Mouse (Mus musculus): ENCODE results near the gene Tsen54. TPM values are rescaled to one million over a fixed set of nuclear protein-coding genes. Genes with fewer than 3 reads are reported as not detected.

Gene Tsen54
- polyA plus RNA-seq, 1 experiment from 2014 or later: 20.1 TPM

DNA sequence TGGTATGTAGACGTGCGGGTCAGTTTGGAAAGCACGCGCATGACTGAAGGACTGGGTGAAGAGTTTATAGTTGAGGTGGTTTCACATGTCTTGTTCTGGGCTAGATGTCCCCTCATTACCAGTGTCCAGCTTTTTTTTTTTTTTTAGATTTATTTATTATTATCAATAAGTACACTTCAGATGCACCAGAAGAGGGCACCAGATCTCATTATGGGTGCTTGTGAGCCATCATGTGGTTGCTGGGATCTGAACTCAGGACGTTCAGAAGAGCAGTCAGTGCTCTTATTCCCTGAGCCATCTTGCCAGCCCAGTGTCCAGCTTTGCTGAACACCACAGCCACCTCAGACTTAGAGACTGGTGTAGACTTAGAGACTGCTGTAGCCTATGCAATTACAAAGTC is 2.8 kb downstream of the Tsen54 start:
- H3K36me3 ChIP-seq: peaks cover 43% of the 10 kb centered on the region
- H3K27ac ChIP-seq: no peak overlapping the region
- no peak overlapping the region for H3K9ac ChIP-seq
- ATAC-seq (replicated peaks; ENCODE audit: insufficient number of reproducible peaks, insufficient read depth, low FRiP score, low read depth): no peak
- no peak overlapping the region for H3K4me3 ChIP-seq
- H3K9me3 ChIP-seq (replicated peaks): no peaks in the 10 kb centered on the region
- H3K4me1 ChIP-seq (replicated peaks): peaks cover 23% of the 10 kb centered on the region
- no peaks in the 10 kb centered on the region for H3K27me3 ChIP-seq
- H3K4me2 ChIP-seq: no peak overlapping the region
- 89% methylated on average over 5 of the region's 5 CpGs for WGBS

DNA sequence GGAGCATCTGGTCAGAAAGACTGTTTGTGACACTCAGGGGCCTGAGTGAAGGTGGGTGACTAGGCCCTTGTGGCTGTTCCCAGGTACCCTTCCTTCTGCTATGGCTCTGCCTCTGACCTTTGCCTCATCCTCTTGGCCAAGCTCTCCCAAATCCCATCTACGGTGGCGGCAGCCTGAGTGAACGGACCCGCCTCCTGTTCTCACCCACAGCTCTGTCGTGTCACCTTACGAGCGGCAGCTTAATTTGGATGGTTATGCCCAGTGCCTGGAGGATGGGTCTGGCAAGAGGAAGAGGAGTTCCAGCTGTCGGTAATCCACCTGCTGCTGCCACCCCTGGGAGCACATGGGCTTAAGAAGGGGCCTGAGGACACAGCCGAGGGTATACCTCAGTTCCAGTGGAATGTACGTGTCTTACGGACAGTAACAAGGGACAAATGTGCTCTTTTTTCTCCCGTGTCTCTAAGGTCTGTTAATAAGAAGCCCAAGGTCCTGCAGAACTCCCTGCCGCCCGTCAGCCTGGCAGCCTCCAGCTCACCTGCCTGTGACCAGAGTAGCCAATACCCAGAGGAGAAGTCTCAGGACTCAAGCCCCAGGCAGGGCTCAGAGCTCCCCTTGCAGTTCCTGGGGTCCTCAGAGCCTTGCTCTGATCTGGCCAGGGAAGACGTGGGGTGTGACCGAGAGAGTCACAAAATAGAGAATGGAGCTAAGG is 5.5 kb downstream of the Tsen54 start:
- Histone ChIP-seq H3K4me2 (no peak overlapping the region), H3K36me3 (peaks cover 47% of the 10 kb centered on the region), H3K9ac (no peak overlapping the region), H3K9me3 (replicated peaks) (no peaks in the 10 kb centered on the region), H3K4me3 (no peak overlapping the region), H3K27me3 (no peaks in the 10 kb centered on the region), H3K4me1 (replicated peaks) (peaks cover 23% of the 10 kb centered on the region), H3K27ac (no peak overlapping the region)
- WGBS: 84% methylated on average over 16 of the region's 16 CpGs
- no peak for ATAC-seq (replicated peaks; ENCODE audit: insufficient number of reproducible peaks, insufficient read depth, low FRiP score, low read depth)

DNA sequence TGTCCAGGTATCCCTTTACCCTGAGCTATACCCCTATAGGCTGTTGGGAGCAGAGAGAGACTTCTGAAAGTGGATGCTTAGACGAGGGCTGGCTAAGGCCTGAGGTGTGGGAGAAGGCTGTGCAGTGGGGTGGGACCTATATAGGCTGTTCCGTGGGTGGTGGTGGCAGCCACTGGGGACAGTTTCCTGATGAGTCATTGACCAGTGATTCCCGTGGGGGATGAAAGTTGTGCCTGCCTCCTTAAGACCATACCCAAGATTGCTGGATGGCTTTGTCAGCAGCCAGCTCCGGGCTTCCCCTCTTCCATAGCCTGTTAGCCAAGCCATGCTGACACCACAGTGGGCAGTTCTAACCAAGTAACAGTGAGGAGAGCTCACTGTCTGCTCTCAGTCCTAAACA is 6.5 kb downstream of the Tsen54 start:
- Histone ChIP-seq H3K27me3 (no peaks in the 10 kb centered on the region), H3K4me2 (no peak overlapping the region), H3K27ac (no peak overlapping the region), H3K36me3 (peaks cover 47% of the 10 kb centered on the region), H3K4me3 (no peak overlapping the region), H3K9ac (no peak overlapping the region), H3K4me1 (replicated peaks) (peaks cover 18% of the 10 kb centered on the region), H3K9me3 (replicated peaks) (no peaks in the 10 kb centered on the region)
- WGBS: 66% methylated on average over 4 of the region's 4 CpGs
- no peak for ATAC-seq (replicated peaks; ENCODE audit: insufficient number of reproducible peaks, insufficient read depth, low FRiP score, low read depth)

DNA sequence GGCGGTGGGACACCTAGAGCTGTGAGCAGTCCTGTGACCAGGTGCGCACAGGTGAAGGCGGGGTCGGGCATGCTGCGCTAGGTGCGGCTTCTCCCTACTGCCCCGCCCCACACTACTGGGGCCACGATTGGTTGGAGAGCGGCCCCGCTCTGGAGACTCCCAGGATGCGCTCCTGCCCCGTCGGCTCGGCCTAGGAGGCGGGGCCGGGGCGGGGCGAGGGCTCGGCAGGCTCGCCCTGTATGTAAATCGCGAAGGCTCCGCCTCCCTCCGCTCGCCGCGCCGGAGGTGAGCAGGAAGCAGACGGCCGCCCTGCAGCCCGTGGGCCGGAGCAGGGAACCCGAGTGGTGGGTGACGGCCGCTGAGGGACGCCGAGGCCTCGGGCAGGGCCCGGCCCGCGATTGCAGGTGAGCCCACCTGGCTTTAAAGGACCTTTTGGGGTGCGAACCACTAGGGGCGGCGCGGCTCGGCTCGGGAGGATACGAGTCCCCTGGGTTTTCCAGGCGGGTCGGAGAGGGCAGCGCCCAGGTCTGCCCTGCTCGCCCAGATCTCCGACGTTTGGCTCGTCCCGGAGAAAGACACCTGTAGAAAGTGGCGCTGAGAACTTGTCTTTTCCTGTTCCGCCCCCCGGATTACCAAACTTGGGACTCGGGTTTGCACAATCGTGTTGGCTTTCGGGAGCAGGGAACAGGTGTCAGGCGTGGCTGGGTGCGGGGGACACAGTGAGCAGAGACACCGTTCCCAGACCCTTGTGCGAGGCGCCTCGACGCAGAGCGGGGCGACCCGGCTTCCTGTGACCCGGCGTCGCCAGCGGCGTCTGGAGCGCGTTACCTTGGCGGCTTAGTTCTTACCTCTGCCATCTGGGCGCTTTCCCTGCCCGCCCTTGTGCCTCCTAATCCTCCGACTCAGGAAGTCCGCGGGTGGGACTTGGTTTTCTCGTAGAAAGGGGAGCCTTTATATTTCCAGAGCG is 9.5 kb downstream of the Tsen54 start, which contains the start of gene Llgl2:
Gene Llgl2 (plus strand): TSS at position 276 of the 967 bp plus-strand sequence.
- peak within 1 kb of the TSS; percentile 58; the same call in 1 of the 2 replicates for H3K27ac ChIP-seq
- peaks cover 29% of the 10 kb centered on the region for H3K4me1 ChIP-seq (replicated peaks)
- H3K9ac ChIP-seq: peak within 1 kb of the TSS; percentile 79
- ATAC-seq (replicated peaks; ENCODE audit: insufficient number of reproducible peaks, insufficient read depth, low FRiP score, low read depth): peak; percentile 93
- peaks cover 31% of the 10 kb centered on the region for H3K36me3 ChIP-seq
- H3K9me3 ChIP-seq (replicated peaks): no peaks in the 10 kb centered on the region
- H3K27me3 ChIP-seq: no peaks in the 10 kb centered on the region
- WGBS: under 1% methylated on average over 87 of the region's 87 CpGs
- H3K4me2 ChIP-seq: peak within 1 kb of the TSS; percentile 96
- peak within 1 kb of the TSS; percentile 94 for H3K4me3 ChIP-seq

DNA sequence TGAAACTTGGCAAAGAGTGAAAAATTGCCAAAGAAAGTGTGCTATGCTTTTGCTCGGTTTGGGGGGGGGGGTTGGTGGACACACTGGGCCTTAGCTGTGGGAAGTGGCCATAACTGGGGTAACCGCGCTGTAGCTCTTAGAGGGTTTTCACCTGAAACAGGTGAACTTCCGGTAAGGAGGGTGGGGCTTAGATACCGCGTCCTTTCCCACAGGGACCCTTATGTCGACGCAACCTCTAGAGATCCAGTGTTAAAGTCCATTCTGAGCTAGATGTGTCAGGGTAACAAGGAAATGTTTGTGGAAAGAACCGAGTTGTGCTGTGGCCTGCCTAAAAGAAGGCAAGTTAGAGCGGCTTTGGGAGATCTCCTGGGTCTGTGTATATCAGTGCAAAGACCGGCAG is 10.3 kb downstream of the Tsen54 start:
- Histone ChIP-seq H3K4me1 (replicated peaks) (peaks cover 37% of the 10 kb centered on the region), H3K27me3 (no peaks in the 10 kb centered on the region), H3K4me2 (peak overlapping the region; percentile 96), H3K9me3 (replicated peaks) (no peaks in the 10 kb centered on the region), H3K9ac (peak overlapping the region; percentile 79; the same call in 1 of the 2 replicates), H3K4me3 (peak overlapping the region; percentile 94), H3K27ac (no peak overlapping the region; the same call in 1 of the 2 replicates), H3K36me3 (peaks cover 28% of the 10 kb centered on the region)
- no peak for ATAC-seq (replicated peaks; ENCODE audit: insufficient number of reproducible peaks, insufficient read depth, low FRiP score, low read depth)
- WGBS: 20% methylated on average over 11 of the region's 11 CpGs

DNA sequence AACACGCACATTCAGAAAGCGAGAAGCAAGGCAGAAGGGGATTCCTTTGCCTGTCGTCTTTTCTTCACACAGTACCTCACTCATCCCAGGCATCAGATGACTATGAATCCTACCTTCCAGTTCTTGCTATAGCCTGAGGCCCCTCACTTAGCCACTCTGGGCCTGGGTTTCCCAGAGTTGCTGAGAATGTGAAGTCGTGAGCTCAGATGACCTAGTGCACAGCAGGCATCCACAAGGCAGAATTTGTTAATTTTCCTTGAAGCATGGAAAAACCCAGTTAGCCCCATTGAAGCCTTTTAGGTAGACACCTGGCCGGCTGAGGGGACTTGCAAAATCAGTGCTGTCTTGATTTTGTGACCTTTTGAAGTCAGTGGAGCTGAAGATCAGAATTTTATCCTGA is 12.0 kb downstream of the Tsen54 start:
- no peak overlapping the region for H3K9ac ChIP-seq
- WGBS: 67% methylated on average over 5 of the region's 5 CpGs
- H3K4me2 ChIP-seq: no peak overlapping the region

DNA sequence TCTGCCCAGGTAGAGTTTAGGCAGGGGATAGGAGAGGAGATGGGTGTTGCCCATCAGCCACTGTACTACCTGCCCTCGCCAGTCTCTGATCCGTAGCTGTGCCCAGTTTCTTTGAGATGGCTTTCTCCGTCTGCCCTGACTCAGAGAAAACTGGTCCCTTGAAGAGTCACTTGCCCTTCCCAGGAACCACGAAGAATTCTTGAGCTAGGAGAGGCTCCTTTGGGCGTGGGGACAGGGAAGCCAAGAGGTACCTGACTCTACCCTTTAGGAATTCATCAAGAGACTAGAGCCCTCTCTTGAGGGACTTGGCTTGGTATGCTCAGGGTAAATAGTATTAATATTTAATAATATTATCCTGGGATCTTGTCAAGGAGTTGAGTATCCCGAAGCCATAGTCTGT is 13.1 kb downstream of the Tsen54 start:
- H3K27me3 ChIP-seq: no peaks in the 10 kb centered on the region
- WGBS: 79% methylated on average over 6 of the region's 6 CpGs
- H3K27ac ChIP-seq: no peak overlapping the region
- H3K4me3 ChIP-seq: no peak overlapping the region
- H3K9ac ChIP-seq: no peak overlapping the region
- ATAC-seq (replicated peaks; ENCODE audit: insufficient number of reproducible peaks, insufficient read depth, low FRiP score, low read depth): no peak
- peaks cover under 1% of the 10 kb centered on the region; the same call in 1 of the 2 replicates for H3K36me3 ChIP-seq
- peaks cover 62% of the 10 kb centered on the region for H3K4me1 ChIP-seq (replicated peaks)
- H3K9me3 ChIP-seq (replicated peaks): no peaks in the 10 kb centered on the region
- H3K4me2 ChIP-seq: no peak overlapping the region

More for the DNA sequence above, 12.0 kb downstream of the Tsen54 start:
- no peaks in the 10 kb centered on the region for H3K9me3 ChIP-seq (replicated peaks)
- ATAC-seq (replicated peaks; ENCODE audit: insufficient number of reproducible peaks, insufficient read depth, low FRiP score, low read depth): no peak
- H3K4me3 ChIP-seq: no peak overlapping the region
- no peak overlapping the region for H3K27ac ChIP-seq
- no peaks in the 10 kb centered on the region for H3K27me3 ChIP-seq
- H3K36me3 ChIP-seq: peaks cover 12% of the 10 kb centered on the region; the same call in 1 of the 2 replicates
- H3K4me1 ChIP-seq (replicated peaks): peaks cover 51% of the 10 kb centered on the region

DNA sequence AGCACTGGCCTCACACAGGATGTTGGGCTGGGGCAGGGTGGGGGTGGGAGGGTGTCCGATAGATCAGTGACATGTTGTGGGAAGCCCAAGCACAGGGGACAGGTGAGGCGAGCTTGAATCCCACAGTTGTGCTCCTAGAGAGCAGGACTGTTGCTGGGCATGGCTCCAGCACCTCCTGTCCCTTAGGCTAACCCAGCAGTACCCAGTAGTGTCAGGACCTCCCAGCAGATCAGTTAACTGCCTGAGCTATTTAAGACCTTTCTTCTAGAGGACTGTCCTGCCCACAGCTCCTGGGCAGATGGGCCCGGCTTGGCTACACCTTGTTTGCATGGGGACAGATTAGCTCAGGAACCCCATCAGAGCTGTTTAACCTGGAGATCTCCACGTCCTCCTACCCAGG is 14.5 kb downstream of the Tsen54 start:
- ATAC-seq (replicated peaks; ENCODE audit: insufficient number of reproducible peaks, insufficient read depth, low FRiP score, low read depth): no peak
- H3K4me1 ChIP-seq (replicated peaks): peaks cover 71% of the 10 kb centered on the region
- H3K27ac ChIP-seq: 0 out of 2 replicates have a peak overlapping the region, but pooled peaks have one; percentile 14
- H3K4me3 ChIP-seq: no peak overlapping the region
- no peaks in the 10 kb centered on the region for H3K36me3 ChIP-seq
- H3K9ac ChIP-seq: no peak overlapping the region
- no peaks in the 10 kb centered on the region for H3K9me3 ChIP-seq (replicated peaks)
- no peak overlapping the region for H3K4me2 ChIP-seq
- no peaks in the 10 kb centered on the region for H3K27me3 ChIP-seq
- WGBS: 52% methylated on average over 4 of the region's 4 CpGs

DNA sequence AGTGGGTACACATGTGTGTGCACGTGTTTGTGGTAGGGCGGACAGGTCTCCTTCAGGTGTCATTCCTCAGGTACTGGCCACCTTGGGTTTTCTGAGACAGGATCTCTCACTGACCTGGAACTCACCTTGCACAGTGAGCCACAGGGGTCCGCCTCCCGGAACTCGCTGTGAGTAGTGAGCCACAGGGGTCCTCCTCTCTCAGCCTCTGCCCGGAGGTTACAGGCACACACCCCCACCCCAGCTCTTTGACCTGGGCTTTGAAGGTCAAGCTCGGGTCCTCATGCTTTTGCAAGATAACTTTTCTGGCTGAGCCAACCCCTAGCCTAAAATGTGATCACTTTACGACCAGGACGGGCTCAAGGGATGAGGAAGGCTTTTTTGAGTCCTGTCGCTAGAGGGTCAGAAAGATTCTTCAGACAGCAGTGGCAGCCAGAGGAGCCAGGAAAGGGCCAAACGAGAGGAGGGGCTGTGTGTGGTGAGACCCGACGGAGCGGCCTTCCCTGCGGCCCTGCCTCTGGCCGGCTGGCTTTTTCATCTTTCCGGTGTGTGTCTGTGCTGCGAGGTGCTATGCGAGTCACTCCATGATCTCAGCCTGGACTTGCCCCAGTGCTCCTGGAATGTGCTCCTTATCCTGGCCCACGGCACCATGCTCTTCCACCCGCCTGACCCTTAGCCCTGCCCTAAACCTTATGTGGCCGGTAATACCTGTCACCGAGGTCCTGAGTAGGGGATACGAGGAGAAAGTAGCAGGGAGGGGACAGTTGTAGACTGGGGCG is 16.2 kb downstream of the Tsen54 start:
- Histone ChIP-seq H3K27ac (peak overlapping the region; percentile 73; the same call in 1 of the 2 replicates), H3K9me3 (replicated peaks) (no peaks in the 10 kb centered on the region), H3K36me3 (no peaks in the 10 kb centered on the region), H3K4me3 (no peak overlapping the region), H3K4me2 (peak overlapping the region; percentile 3; the same call in 1 of the 2 replicates), H3K27me3 (no peaks in the 10 kb centered on the region), H3K9ac (peak overlapping the region; percentile 7), H3K4me1 (replicated peaks) (peaks cover 65% of the 10 kb centered on the region)
- 32% methylated on average over 25 of the region's 25 CpGs for WGBS
- no peak for ATAC-seq (replicated peaks; ENCODE audit: insufficient number of reproducible peaks, insufficient read depth, low FRiP score, low read depth)

DNA sequence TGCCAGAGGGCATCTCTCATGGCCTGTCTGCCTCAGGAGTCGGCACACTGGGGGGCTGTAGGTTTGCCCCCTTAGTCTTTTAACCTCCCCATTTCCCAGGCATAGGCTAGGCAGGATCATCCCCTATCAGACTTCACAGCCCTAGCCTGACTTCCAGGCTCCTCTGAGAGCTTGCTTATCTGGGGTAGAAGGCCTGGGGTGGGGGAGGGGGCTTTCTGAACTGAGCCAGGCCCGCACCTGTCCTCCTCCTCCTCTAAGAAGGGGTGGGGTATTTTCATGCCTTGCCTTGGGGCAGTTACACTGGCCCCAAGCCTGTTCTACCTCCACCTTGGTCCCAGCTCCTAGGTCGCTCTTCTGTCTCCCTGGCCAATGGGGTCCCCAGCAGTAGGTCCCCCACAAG is 17.0 kb downstream of the Tsen54 start:
- 32% methylated on average over 3 of the region's 3 CpGs for WGBS
- Histone ChIP-seq H3K4me1 (replicated peaks) (peaks cover 65% of the 10 kb centered on the region), H3K9ac (peak overlapping the region; percentile 19; the same call in 1 of the 2 replicates)

More for the DNA sequence above, 17.0 kb downstream of the Tsen54 start:
- H3K9me3 ChIP-seq (replicated peaks): no peaks in the 10 kb centered on the region
- peak overlapping the region; percentile 73; the same call in 1 of the 2 replicates for H3K27ac ChIP-seq
- no peaks in the 10 kb centered on the region for H3K36me3 ChIP-seq
- H3K4me3 ChIP-seq: no peak overlapping the region
- no peak for ATAC-seq (replicated peaks; ENCODE audit: insufficient number of reproducible peaks, insufficient read depth, low FRiP score, low read depth)
- H3K27me3 ChIP-seq: no peaks in the 10 kb centered on the region
- H3K4me2 ChIP-seq: no peak overlapping the region

Data from heart, embryonic 15.5 days (tissue).